Mouse (Mus musculus) stomach, embryonic 15.5 days (tissue): Measurements from ENCODE around the gene H2-D1. TPM values are rescaled to one million over a fixed set of nuclear protein-coding genes. Genes with fewer than 3 reads are reported as not detected.

Experiments used
- ATAC-seq: fragments of 200-750 bp; cut with Nextera tagmentation; 2 replicates; pipeline ENCODE4 v1.8.0; 2017; ENCODE audit warnings: low read depth, moderate number of reproducible peaks, moderate TSS enrichment; ENCODE audit not compliant: insufficient read depth, low FRiP score
- H3K27ac ChIP-seq: fragments of 300-500 bp; sonication (generic); 2 replicates; pipeline ENCODE4 v1.5.1; 2015; ENCODE audit warnings: mild to moderate bottlenecking, inconsistent platforms
- H3K27me3 ChIP-seq: fragments of 300-500 bp; sonication (generic); replicated peaks from 2 replicates; pipeline ENCODE4 v1.6.1; 2015; ENCODE audit warnings: inconsistent platforms
- H3K36me3 ChIP-seq: fragments of 300-500 bp; sonication (generic); 2 replicates; pipeline ENCODE4 v1.6.1; 2015; ENCODE audit warnings: inconsistent platforms
- H3K4me1 ChIP-seq: fragments of 300-500 bp; sonication (generic); 2 replicates; pipeline ENCODE4 v1.6.1; 2015; ENCODE audit warnings: inconsistent platforms
- H3K4me2 ChIP-seq: fragments of 300-500 bp; sonication (generic); 2 replicates; pipeline ENCODE4 v1.6.1; 2015; ENCODE audit warnings: mild to moderate bottlenecking, inconsistent platforms
- H3K4me3 ChIP-seq: fragments of 300-500 bp; sonication (generic); replicated peaks from 2 replicates; pipeline ENCODE4 v1.5.1; 2015; ENCODE audit warnings: inconsistent platforms
- H3K9ac ChIP-seq: fragments of 300-500 bp; sonication (generic); 2 replicates; pipeline ENCODE4 v1.6.1; 2015; ENCODE audit warnings: inconsistent platforms
- H3K9me3 ChIP-seq: fragments of 300-500 bp; sonication (generic); 2 replicates; pipeline ENCODE4 v1.6.1; 2016; ENCODE audit warnings: inconsistent platforms
- WGBS: fragments of 180-500 bp; shearing (Covaris S2); methylation state at CpG from one replicate; pipeline ENCODE4 v1.1.7; 2015; 5-methylcytosine and 5-hydroxymethylcytosine counted together
- polyA plus RNA-seq: library from polyadenylated mRNA; unstranded; fragments of >200 nt; fragmentation: Nextera tagmentation; extraction: Ambion mirVana; gene quantifications from 2 replicates; pipeline ENCODE4 v1.2.1, GENCODE M21; 2015

H2-D1 gene
- polyA plus RNA-seq, 1 experiment from 2014 or later: 148 TPM

GRCm38 (mm10) chr17:35251981-35252380, 10.5 kb upstream of the H2-D1 start:
- 82% methylated on average over 5 of the region's 5 CpGs for WGBS
- Histone ChIP-seq H3K9ac (no peak overlapping the region), H3K27me3 (no peaks in the 10 kb centered on the region), H3K27ac (no peak overlapping the region), H3K4me3 (no peak overlapping the region), H3K4me2 (no peak overlapping the region), H3K9me3 (no peaks in the 10 kb centered on the region), H3K4me1 (peaks cover 4% of the 10 kb centered on the region; the same call in 1 of the 2 replicates), H3K36me3 (peaks cover 65% of the 10 kb centered on the region)
- no peak for ATAC-seq

GRCm38 (mm10) chr17:35252619-35253292, 9.8 kb upstream of the H2-D1 start:
- H3K9me3 ChIP-seq: no peaks in the 10 kb centered on the region
- 79% methylated on average over 18 of the region's 18 CpGs for WGBS
- H3K27me3 ChIP-seq: no peaks in the 10 kb centered on the region
- no peak for ATAC-seq
- H3K27ac ChIP-seq: no peak overlapping the region
- peaks cover 3% of the 10 kb centered on the region; the same call in 1 of the 2 replicates for H3K4me1 ChIP-seq
- H3K9ac ChIP-seq: no peak overlapping the region
- peaks cover 57% of the 10 kb centered on the region for H3K36me3 ChIP-seq
- H3K4me2 ChIP-seq: no peak overlapping the region
- no peak overlapping the region for H3K4me3 ChIP-seq

DNA sequence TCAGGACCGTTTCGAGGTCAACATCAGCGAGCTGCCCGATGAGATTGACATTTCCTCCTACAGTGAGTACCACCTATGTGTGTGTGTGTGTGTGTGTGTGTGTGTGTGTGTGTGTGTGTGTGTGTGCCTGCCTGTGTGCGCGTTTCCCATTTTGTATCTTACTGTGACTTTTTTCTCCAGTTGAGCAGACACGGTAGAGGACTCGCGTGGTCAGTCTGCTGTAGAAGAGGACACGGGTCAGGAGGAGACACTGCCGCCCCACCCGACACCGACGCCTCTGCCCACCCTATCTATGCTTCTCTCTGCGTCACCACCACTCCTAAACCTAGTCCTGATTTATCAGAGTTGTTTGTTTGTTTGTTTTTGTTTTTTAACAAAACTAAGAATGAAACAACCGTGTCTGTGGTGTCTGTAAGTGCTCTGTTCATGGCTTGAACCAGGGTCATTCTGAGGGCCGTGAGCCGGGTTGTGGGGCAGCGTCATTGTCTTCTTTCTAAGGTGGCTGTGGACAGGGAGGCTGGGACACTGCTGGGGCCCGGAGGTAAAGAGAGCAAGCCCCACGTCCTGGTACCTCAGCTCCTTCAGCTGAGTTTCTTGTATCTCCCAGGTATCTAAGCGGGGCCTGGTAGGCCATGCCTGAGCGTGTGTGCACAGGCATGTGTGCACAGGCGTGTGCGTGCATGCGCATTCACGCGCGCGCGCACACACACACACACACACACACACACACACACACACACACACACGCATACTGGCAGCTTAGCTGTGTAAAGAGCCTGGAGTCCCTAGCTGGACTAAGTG, 9.0 kb upstream of the H2-D1 start:
- Histone ChIP-seq H3K9me3 (no peaks in the 10 kb centered on the region), H3K4me1 (0 out of 2 replicates have a peak, but pooled peaks cover 3% of the 10 kb centered on the region), H3K36me3 (peaks cover 51% of the 10 kb centered on the region), H3K27me3 (no peaks in the 10 kb centered on the region), H3K27ac (no peak overlapping the region; the same call in 1 of the 2 replicates), H3K9ac (no peak overlapping the region), H3K4me3 (no peak overlapping the region), H3K4me2 (no peak overlapping the region)
- WGBS: 84% methylated on average over 32 of the region's 32 CpGs
- ATAC-seq: no peak

GRCm38 (mm10) chr17:35254241-35255098, 8.1 kb upstream of the H2-D1 start:
- Histone ChIP-seq H3K4me2 (no peak overlapping the region), H3K27me3 (no peaks in the 10 kb centered on the region), H3K9me3 (no peaks in the 10 kb centered on the region), H3K9ac (no peak overlapping the region), H3K36me3 (peaks cover 42% of the 10 kb centered on the region), H3K4me3 (no peak overlapping the region), H3K4me1 (0 out of 2 replicates have a peak, but pooled peaks cover 3% of the 10 kb centered on the region), H3K27ac (peak overlapping the region; percentile 4; the same call in 1 of the 2 replicates)
- ATAC-seq: no peak
- 54% methylated on average over 11 of the region's 11 CpGs for WGBS

DNA sequence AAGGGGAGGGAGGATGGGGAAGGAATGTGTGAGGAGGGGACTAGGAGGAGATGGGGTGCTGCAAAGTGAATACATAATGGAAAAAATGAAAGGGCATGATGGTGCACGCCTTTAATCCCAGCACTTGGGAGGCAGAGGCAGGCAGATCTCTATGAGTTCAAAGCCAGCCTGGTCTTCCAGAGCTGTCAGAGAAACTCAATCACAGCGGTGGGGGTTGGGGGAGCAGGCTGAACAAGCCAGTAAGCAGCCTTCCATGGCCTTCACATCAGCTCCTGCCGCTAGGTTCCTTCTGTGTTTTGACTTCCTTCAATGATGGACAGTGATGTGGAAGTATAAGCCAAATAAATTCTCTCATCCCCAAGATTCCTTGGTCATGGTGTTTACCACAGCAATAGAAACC, 7.2 kb upstream of the H2-D1 start:
- H3K27me3 ChIP-seq: no peaks in the 10 kb centered on the region
- H3K9ac ChIP-seq: no peak overlapping the region
- peaks cover 34% of the 10 kb centered on the region for H3K36me3 ChIP-seq
- ATAC-seq: no peak
- H3K4me3 ChIP-seq: no peak overlapping the region
- no peak overlapping the region for H3K4me2 ChIP-seq
- H3K9me3 ChIP-seq: no peaks in the 10 kb centered on the region
- no peak overlapping the region for H3K27ac ChIP-seq
- 68% methylated on average over 3 of the region's 3 CpGs for WGBS
- H3K4me1 ChIP-seq: 0 out of 2 replicates have a peak, but pooled peaks cover 3% of the 10 kb centered on the region

- H3K27me3 ChIP-seq: no peaks in the 10 kb centered on the region
- no peak overlapping the region for H3K9ac ChIP-seq
- ATAC-seq: no peak
- no peak overlapping the region for H3K4me3 ChIP-seq
- 0 out of 2 replicates have a peak, but pooled peaks cover 3% of the 10 kb centered on the region for H3K4me1 ChIP-seq
- H3K36me3 ChIP-seq: peaks cover 30% of the 10 kb centered on the region
- H3K27ac ChIP-seq: no peak overlapping the region
- H3K4me2 ChIP-seq: no peak overlapping the region
- H3K9me3 ChIP-seq: no peaks in the 10 kb centered on the region
- 50% methylated on average over 4 of the region's 4 CpGs for WGBS
Measured at GRCm38 (mm10) chr17:35255704-35256103, 6.8 kb upstream of the H2-D1 start.

GRCm38 (mm10) chr17:35257378-35257777, 5.2 kb upstream of the H2-D1 start:
- H3K27me3 ChIP-seq: no peaks in the 10 kb centered on the region
- H3K4me1 ChIP-seq: peaks cover 6% of the 10 kb centered on the region; the same call in 1 of the 2 replicates
- H3K36me3 ChIP-seq: peaks cover 15% of the 10 kb centered on the region; the same call in 1 of the 2 replicates
- no peak overlapping the region for H3K4me3 ChIP-seq
- H3K9me3 ChIP-seq: no peaks in the 10 kb centered on the region
- WGBS: 71% methylated on average over 1 of the region's 1 CpGs
- no peak for ATAC-seq
- H3K27ac ChIP-seq: no peak overlapping the region
- no peak overlapping the region for H3K9ac ChIP-seq
- no peak overlapping the region for H3K4me2 ChIP-seq

- Histone ChIP-seq H3K4me1 (peaks cover 7% of the 10 kb centered on the region; the same call in 1 of the 2 replicates), H3K27me3 (no peaks in the 10 kb centered on the region), H3K4me2 (peak overlapping the region; percentile 47), H3K36me3 (peaks cover 9% of the 10 kb centered on the region; the same call in 1 of the 2 replicates), H3K27ac (no peak overlapping the region), H3K4me3 (peak overlapping the region; percentile 24), H3K9me3 (no peaks in the 10 kb centered on the region), H3K9ac (no peak overlapping the region; the same call in 1 of the 2 replicates)
- no peak for ATAC-seq
- WGBS: 14% methylated on average over 17 of the region's 17 CpGs
Measured at GRCm38 (mm10) chr17:35257824-35258491, 4.6 kb upstream of the H2-D1 start.

GRCm38 (mm10) chr17:35258492-35259478, 3.7 kb upstream of the H2-D1 start:
- Histone ChIP-seq H3K9me3 (no peaks in the 10 kb centered on the region), H3K27me3 (0 out of 2 replicates have a peak, but pooled peaks cover 3% of the 10 kb centered on the region), H3K4me2 (no peak overlapping the region), H3K36me3 (peaks cover 2% of the 10 kb centered on the region; the same call in 1 of the 2 replicates), H3K4me1 (peaks cover 7% of the 10 kb centered on the region; the same call in 1 of the 2 replicates), H3K4me3 (no peak overlapping the region), H3K9ac (no peak overlapping the region), H3K27ac (0 out of 2 replicates have a peak overlapping the region, but pooled peaks have one; percentile 48)
- ATAC-seq: no peak
- WGBS: 50% methylated on average over 13 of the region's 14 CpGs

DNA sequence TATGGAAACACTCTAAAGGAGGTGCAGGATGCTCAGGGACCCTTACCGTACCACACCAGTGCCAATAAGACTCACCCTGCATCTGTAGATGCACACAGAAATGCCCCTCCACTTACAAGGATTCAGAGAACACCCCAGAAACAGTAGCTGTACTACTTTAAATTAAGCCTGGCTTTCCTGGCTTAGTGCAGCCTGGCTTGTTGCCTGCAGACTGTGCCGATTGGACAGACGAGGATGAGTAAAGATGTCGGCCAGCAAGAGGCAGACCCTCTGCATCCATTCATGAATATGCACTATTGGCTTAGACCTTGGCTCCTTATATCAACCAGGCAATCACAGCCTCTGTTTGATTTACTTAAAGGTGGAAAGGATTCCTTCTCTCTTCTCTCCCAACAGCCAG, 2.9 kb upstream of the H2-D1 start:
- Histone ChIP-seq H3K4me3 (no peak overlapping the region), H3K9me3 (no peaks in the 10 kb centered on the region), H3K9ac (no peak overlapping the region), H3K27ac (0 out of 2 replicates have a peak overlapping the region, but pooled peaks have one; percentile 48), H3K4me1 (peaks cover 7% of the 10 kb centered on the region; the same call in 1 of the 2 replicates), H3K27me3 (0 out of 2 replicates have a peak, but pooled peaks cover 3% of the 10 kb centered on the region), H3K36me3 (no peaks in the 10 kb centered on the region), H3K4me2 (no peak overlapping the region)
- 80% methylated on average over 4 of the region's 4 CpGs for WGBS
- no peak for ATAC-seq
